Comparison of ENCODE assay signal across 14 mouse cellular contexts in genomic region chr4:124265527-124265926, GRCm38 (mm10).
A peak's percentile ranks its signal among the peaks of the same experiment; 100 is the strongest.
DNase-seq lines count a peak whose midpoint lies in the region; ATAC-seq and TF ChIP-seq lines count a peak whose summit lies in the region.
"Had no signal": no experiment of that assay in that cellular context is flagged by ENCODE, and none has a peak within 500 bp of the region (broad histone marks: within the 10 kb centered on the region; RNA-seq: fewer than 3 reads in every experiment).

No protein-coding gene starts in this region.

- H3K4me2 ChIP-seq in heart, embryonic 12.5 days: no peak overlapping the region
- H3K4me2 ChIP-seq: limb, embryonic 13.5 days; lung, embryonic 15.5 days; midbrain, embryonic 15.5 days had no signal

- H3K27me3 ChIP-seq in E14TG2a.4 (ENCODE audit: insufficient read depth, low read length): peaks cover 14% of the 10 kb centered on the region
- H3K27me3 ChIP-seq in heart, embryonic 12.5 days (replicated peaks): peaks cover 15% of the 10 kb centered on the region
- H3K27me3 ChIP-seq: lung, embryonic 15.5 days; midbrain, embryonic 15.5 days had no signal

- no peaks in the 10 kb centered on the region for H3K36me3 ChIP-seq in E14TG2a.4 (ENCODE audit: insufficient read depth, low read length)
- H3K36me3 ChIP-seq in heart, embryonic 12.5 days: no peaks in the 10 kb centered on the region
- H3K36me3 ChIP-seq: G1E; limb, embryonic 13.5 days; lung, embryonic 15.5 days; midbrain, embryonic 15.5 days had no signal

- H3K4me1 ChIP-seq in E14TG2a.4 (replicated peaks; ENCODE audit: low read depth, low read length): peaks cover 20% of the 10 kb centered on the region
- peaks cover 4% of the 10 kb centered on the region; the same call in 1 of the 2 replicates for H3K4me1 ChIP-seq in heart, embryonic 12.5 days (replicated peaks)
- H3K4me1 ChIP-seq: lung, embryonic 15.5 days had no signal

- no peak overlapping the region for H3K9ac ChIP-seq in heart, embryonic 12.5 days
- H3K9ac ChIP-seq: limb, embryonic 13.5 days; lung, embryonic 15.5 days; midbrain, embryonic 15.5 days had no signal

- TF ChIP-seq CTCF in E14TG2a.4 (conservative IDR thresholded peaks at IDR 0.05; ENCODE audit: low read length): no peak

- intact Hi-C loops in left cerebral cortex, postnatal 36 days (cut with DNase I): no loop called here

- DNase-seq in cerebellum, postnatal 10 days: peak; percentile 47 to 55
- DNase-seq in cerebellum, adult 11 months: no peak
- DNase-seq in frontal cortex, postnatal 25 days (ENCODE audit: low spot score in 2 of 2): peak; percentile 15 to 16
- peak; percentile 53 to 81 for DNase-seq in left cerebral cortex, postnatal 36 days (ENCODE audit: low spot score in 2 of 2)
- DNase-seq in adrenal gland, postnatal 4 days (ENCODE audit: low spot score in 2 of 2): no peak
- DNase-seq: heart, adult 18-20 months had no signal

- no peak overlapping the region for H3K27ac ChIP-seq in heart, embryonic 12.5 days (ENCODE audit: poor library complexity, severe bottlenecking)
- H3K27ac ChIP-seq: kidney, postnatal 0 days; limb, embryonic 13.5 days; lung, embryonic 15.5 days had no signal

- H3K9me3 ChIP-seq in E14TG2a.4 (ENCODE audit: low read length): no peaks in the 10 kb centered on the region
- no peaks in the 10 kb centered on the region for H3K9me3 ChIP-seq in heart, embryonic 12.5 days (replicated peaks)
- H3K9me3 ChIP-seq: G1E; lung, embryonic 15.5 days; midbrain, embryonic 15.5 days had no signal

- WGBS in heart, embryonic 12.5 days: 75% methylated on average over 15 of the region's 15 CpGs

- no peak for ATAC-seq in activated CD4-positive, CD25-positive, alpha-beta regulatory T cell, adult 4 months
- no peak for ATAC-seq in heart, embryonic 12.5 days (ENCODE audit: insufficient number of reproducible peaks, low FRiP score)

- peak overlapping the region; percentile 20; the same call in 1 of the 2 replicates for H3K4me3 ChIP-seq in E14TG2a.4 (replicated peaks; ENCODE audit: low read length)
- H3K4me3 ChIP-seq in heart, embryonic 12.5 days: no peak overlapping the region
- H3K4me3 ChIP-seq: limb, embryonic 13.5 days; lung, embryonic 15.5 days; midbrain, embryonic 15.5 days had no signal

Comparison
In these comparisons a context has a peak if more than half of its experiments do, and no peak if none do; other contexts are left out.
1. DNase-seq: peak in cerebellum, postnatal 10 days (2 of 2), frontal cortex, postnatal 25 days (2 of 2) and left cerebral cortex, postnatal 36 days (2 of 2); none in cerebellum, adult 11 months (single experiment) and adrenal gland, postnatal 4 days (0 of 2).